Mouse (Mus musculus): ENCODE data around the gene Plekhg1.

GRCm38 (mm10) chr10:3956471-3956870 lies 216.3 kb downstream of the Plekhg1 start:
- no peak for TF ChIP-seq CTCF (IDR thresholded peaks at IDR 0.05; ENCODE audit: low read depth, low read length)
- TF ChIP-seq EP300 (IDR thresholded peaks at IDR 0.05; ENCODE audit: insufficient read depth, low read depth, low read length), result no peak

All from ES-Bruce4 (cell line).